Mouse (Mus musculus): Measurements from ENCODE around the gene Prdx5. TPM values are rescaled to one million over a fixed set of nuclear protein-coding genes. Genes with fewer than 3 reads are reported as not detected.

The Prdx5 gene
- polyA plus RNA-seq, 1 experiment from 2014 or later, result 450 TPM

DNA sequence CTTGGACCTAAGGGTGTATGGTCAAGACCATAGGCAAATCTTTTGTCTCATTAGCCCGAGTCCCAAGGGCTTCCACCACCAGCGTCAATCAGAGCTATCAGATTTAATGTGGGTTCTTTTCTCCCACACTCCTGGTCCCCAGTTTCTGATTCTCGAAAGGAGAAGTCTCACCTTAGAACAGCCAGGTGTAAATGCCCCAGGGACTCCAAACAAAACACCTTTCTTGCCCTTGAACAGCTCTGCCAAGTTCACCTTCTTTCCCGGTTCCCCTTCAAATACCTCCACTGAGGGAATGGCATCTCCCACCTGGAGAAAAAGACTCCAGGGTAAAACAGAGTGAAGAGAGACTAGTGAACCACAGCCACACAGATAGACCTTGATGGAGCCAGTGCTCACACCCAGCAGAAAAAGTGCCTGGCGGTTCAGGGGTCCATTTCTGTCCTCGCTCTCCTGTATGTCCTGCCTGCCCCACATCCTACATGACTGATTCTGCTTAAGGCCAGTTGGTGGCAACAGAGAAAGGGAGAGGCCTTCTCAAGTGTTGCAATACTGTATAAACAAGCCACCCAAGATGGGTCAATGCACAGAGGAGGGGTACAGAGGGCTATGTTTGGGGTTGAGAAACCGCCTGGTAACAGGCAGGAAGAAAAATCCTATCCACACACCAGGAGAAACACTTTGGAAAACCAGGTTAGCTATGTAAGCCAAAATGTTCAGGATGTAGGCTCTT lies 1.9 kb downstream of the Prdx5 start:
- Histone ChIP-seq H3K9me3 (ENCODE audit: low read length) (no peaks in the 10 kb centered on the region), H3K4me1 (ENCODE audit: insufficient read depth, low read depth, low read length) (no peaks in the 10 kb centered on the region; the same call in 1 of the 2 replicates), H3K27me3 (replicated peaks; ENCODE audit: insufficient read depth, low read length) (no peaks in the 10 kb centered on the region), H3K9ac (replicated peaks; ENCODE audit: low read depth) (peak overlapping the region; percentile 66), H3K36me3 (ENCODE audit: insufficient read depth, low read length) (peaks cover 13% of the 10 kb centered on the region; the same call in 1 of the 2 replicates), H3K27ac (ENCODE audit: low read length) (peak overlapping the region; percentile 98), H3K4me3 (ENCODE audit: low read depth, low read length) (peak overlapping the region; percentile 67), H3K4me2 (replicated peaks; ENCODE audit: low read depth, low read length) (peak overlapping the region; percentile 77)
- 70% methylated on average over 7 of the region's 7 CpGs for WGBS
- peak; percentile 48 for TF ChIP-seq CTCF (IDR thresholded peaks at IDR 0.05)
- TF ChIP-seq EP300 (IDR thresholded peaks at IDR 0.05), result no peak
- ATAC-seq, result no peak
- peak; percentile 88 for DNase-seq (ENCODE audit: low spot score)

GRCm38 (mm10) chr19:6907094-6907493 lies 2.8 kb downstream of the Prdx5 start:
- H3K36me3 ChIP-seq (ENCODE audit: insufficient read depth, low read length), result peaks cover 13% of the 10 kb centered on the region; the same call in 1 of the 2 replicates
- no peak overlapping the region; the same call in 1 of the 2 replicates for H3K9ac ChIP-seq (replicated peaks; ENCODE audit: low read depth)
- no peaks in the 10 kb centered on the region for H3K9me3 ChIP-seq (ENCODE audit: low read length)
- H3K4me1 ChIP-seq (ENCODE audit: insufficient read depth, low read depth, low read length), result no peaks in the 10 kb centered on the region; the same call in 1 of the 2 replicates
- no peaks in the 10 kb centered on the region for H3K27me3 ChIP-seq (replicated peaks; ENCODE audit: insufficient read depth, low read length)
- H3K4me3 ChIP-seq (ENCODE audit: low read depth, low read length), result no peak overlapping the region
- DNase-seq (ENCODE audit: low spot score), result no peak
- no peak for TF ChIP-seq EP300 (IDR thresholded peaks at IDR 0.05)
- TF ChIP-seq CTCF (IDR thresholded peaks at IDR 0.05), result no peak
- H3K4me2 ChIP-seq (replicated peaks; ENCODE audit: low read depth, low read length), result peak overlapping the region; percentile 77; the same call in 1 of the 2 replicates
- H3K27ac ChIP-seq (ENCODE audit: low read length), result no peak overlapping the region
- no peak for ATAC-seq
- 89% methylated on average over 8 of the region's 8 CpGs for WGBS

GRCm38 (mm10) chr19:6906199-6906598 lies 3.7 kb downstream of the Prdx5 start:
- no peaks in the 10 kb centered on the region for H3K9me3 ChIP-seq (ENCODE audit: low read length)
- DNase-seq (ENCODE audit: low spot score) (no peak), ATAC-seq (no peak)
- no peak overlapping the region; the same call in 1 of the 2 replicates for H3K27ac ChIP-seq (ENCODE audit: low read length)
- WGBS, result 60% methylated on average over 3 of the region's 3 CpGs
- H3K4me2 ChIP-seq (replicated peaks; ENCODE audit: low read depth, low read length), result no peak overlapping the region
- TF ChIP-seq EP300 (IDR thresholded peaks at IDR 0.05) (no peak), CTCF (IDR thresholded peaks at IDR 0.05) (peak; percentile 16; the same call in 1 of the 2 replicates)
- H3K9ac ChIP-seq (replicated peaks; ENCODE audit: low read depth), result no peak overlapping the region
- no peak overlapping the region for H3K4me3 ChIP-seq (ENCODE audit: low read depth, low read length)
- H3K4me1 ChIP-seq (ENCODE audit: insufficient read depth, low read depth, low read length), result no peaks in the 10 kb centered on the region; the same call in 1 of the 2 replicates
- peaks cover 9% of the 10 kb centered on the region; the same call in 1 of the 2 replicates for H3K36me3 ChIP-seq (ENCODE audit: insufficient read depth, low read length)
- no peaks in the 10 kb centered on the region for H3K27me3 ChIP-seq (replicated peaks; ENCODE audit: insufficient read depth, low read length)

GRCm38 (mm10) chr19:6905498-6906159 lies 4.3 kb downstream of the Prdx5 start:
- Histone ChIP-seq H3K27ac (ENCODE audit: low read length) (no peak overlapping the region), H3K36me3 (ENCODE audit: insufficient read depth, low read length) (peaks cover 9% of the 10 kb centered on the region; the same call in 1 of the 2 replicates), H3K4me2 (replicated peaks; ENCODE audit: low read depth, low read length) (no peak overlapping the region), H3K4me1 (ENCODE audit: insufficient read depth, low read depth, low read length) (no peaks in the 10 kb centered on the region; the same call in 1 of the 2 replicates), H3K27me3 (replicated peaks; ENCODE audit: insufficient read depth, low read length) (no peaks in the 10 kb centered on the region), H3K9ac (replicated peaks; ENCODE audit: low read depth) (no peak overlapping the region), H3K4me3 (ENCODE audit: low read depth, low read length) (no peak overlapping the region), H3K9me3 (ENCODE audit: low read length) (no peaks in the 10 kb centered on the region)
- TF ChIP-seq CTCF (IDR thresholded peaks at IDR 0.05) (no peak), EP300 (IDR thresholded peaks at IDR 0.05) (no peak)
- 90% methylated on average over 11 of the region's 11 CpGs for WGBS
- DNase-seq (ENCODE audit: low spot score) (no peak), ATAC-seq (no peak)

DNA sequence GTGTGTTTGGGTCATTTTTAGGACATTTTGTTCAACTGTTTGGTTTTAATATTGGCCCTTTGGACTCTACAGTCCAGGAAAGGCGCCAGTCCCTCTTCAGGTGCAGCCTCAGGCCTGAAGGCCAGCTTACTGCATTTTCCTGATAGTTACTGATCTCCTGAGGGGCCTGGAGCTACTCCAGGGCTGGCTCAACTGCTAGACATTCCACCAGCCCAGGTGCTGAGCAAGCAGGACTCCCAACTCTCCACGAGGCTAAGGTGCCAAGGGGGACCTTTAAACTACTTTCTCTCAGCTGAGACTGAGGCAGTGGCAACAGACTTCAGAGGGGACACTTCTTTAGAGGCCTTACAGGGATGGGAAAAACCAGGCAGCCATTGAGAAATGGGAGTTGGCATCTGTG lies 5.1 kb downstream of the Prdx5 start:
- H3K4me1 ChIP-seq (ENCODE audit: insufficient read depth, low read depth, low read length), result no peaks in the 10 kb centered on the region; the same call in 1 of the 2 replicates
- DNase-seq (ENCODE audit: low spot score) (no peak), ATAC-seq (no peak)
- no peak overlapping the region for H3K9ac ChIP-seq (replicated peaks; ENCODE audit: low read depth)
- WGBS, result 70% methylated on average over 2 of the region's 2 CpGs
- TF ChIP-seq EP300 (IDR thresholded peaks at IDR 0.05) (no peak), CTCF (IDR thresholded peaks at IDR 0.05) (no peak)
- H3K4me3 ChIP-seq (ENCODE audit: low read depth, low read length), result no peak overlapping the region
- H3K27me3 ChIP-seq (replicated peaks; ENCODE audit: insufficient read depth, low read length), result no peaks in the 10 kb centered on the region
- peaks cover 9% of the 10 kb centered on the region; the same call in 1 of the 2 replicates for H3K36me3 ChIP-seq (ENCODE audit: insufficient read depth, low read length)
- no peak overlapping the region for H3K4me2 ChIP-seq (replicated peaks; ENCODE audit: low read depth, low read length)
- H3K9me3 ChIP-seq (ENCODE audit: low read length), result no peaks in the 10 kb centered on the region
- no peak overlapping the region for H3K27ac ChIP-seq (ENCODE audit: low read length)

- ATAC-seq, result no peak
- no peaks in the 10 kb centered on the region for H3K4me1 ChIP-seq (ENCODE audit: insufficient read depth, low read depth, low read length)
- peaks cover 9% of the 10 kb centered on the region; the same call in 1 of the 2 replicates for H3K36me3 ChIP-seq (ENCODE audit: insufficient read depth, low read length)
- H3K9me3 ChIP-seq (ENCODE audit: low read length), result no peaks in the 10 kb centered on the region
- TF ChIP-seq EP300 (IDR thresholded peaks at IDR 0.05) (no peak), CTCF (IDR thresholded peaks at IDR 0.05) (no peak)
- H3K27me3 ChIP-seq (replicated peaks; ENCODE audit: insufficient read depth, low read length), result no peaks in the 10 kb centered on the region
- no peak overlapping the region for H3K9ac ChIP-seq (replicated peaks; ENCODE audit: low read depth)
- DNase-seq (ENCODE audit: low spot score), result no peak
- no peak overlapping the region for H3K4me2 ChIP-seq (replicated peaks; ENCODE audit: low read depth, low read length)
- H3K4me3 ChIP-seq (ENCODE audit: low read depth, low read length), result no peak overlapping the region
- no peak overlapping the region for H3K27ac ChIP-seq (ENCODE audit: low read length)
- 88% methylated on average over 1 of the region's 1 CpGs for WGBS
Observed at GRCm38 (mm10) chr19:6903031-6903430, 6.9 kb downstream of the Prdx5 start.
